Mouse (Mus musculus) cortical plate, adult 2 months (tissue): ENCODE measurements around the gene Prdm1.

Experiments
- CTCF ChIP-seq: fragments of 200-500 bp; IDR thresholded peaks from 2 replicates; pipeline ENCODE4 v1.5.1; 2011; ENCODE audit warnings: mild to moderate bottlenecking, control low read depth, low read length; ENCODE audit not compliant: insufficient read depth; ENCODE audit errors: extremely low read depth
- POLR2A ChIP-seq: fragments of 200-500 bp; IDR thresholded peaks from 2 replicates; pipeline ENCODE4 v1.6.1; 2011; ENCODE audit warnings: mild to moderate bottlenecking, low read length, control low read depth; ENCODE audit not compliant: insufficient read depth; ENCODE audit errors: extremely low read depth

GRCm38 (mm10) chr10:44418901-44419300 is 109.4 kb downstream of the Prdm1 start:
- TF ChIP-seq POLR2A: no peak
- no peak for TF ChIP-seq CTCF
